ENCODE assay signal across 8 mouse cellular contexts in genomic region chr2:45112021-45112747, GRCm38 (mm10). TPM values are rescaled to one million over a fixed set of nuclear protein-coding genes. Genes with fewer than 3 reads are reported as not detected.
DNase-seq lines count a peak whose midpoint lies in the region; ATAC-seq and TF ChIP-seq lines count a peak whose summit lies in the region.

No protein-coding gene starts in this region.

- H3K27me3 ChIP-seq in CH12.LX (replicated peaks), result no peaks in the 10 kb centered on the region
- H3K27me3 ChIP-seq in heart, embryonic 13.5 days (replicated peaks), result no peaks in the 10 kb centered on the region
- H3K27me3 ChIP-seq in liver, embryonic 15.5 days, result peaks cover 14% of the 10 kb centered on the region
- 0 out of 2 replicates have a peak, but pooled peaks cover 7% of the 10 kb centered on the region for H3K27me3 ChIP-seq in stomach, embryonic 15.5 days (replicated peaks)

- H3K4me2 ChIP-seq in CH12.LX (ENCODE audit: insufficient read depth, low read depth, poor library complexity, severe bottlenecking), result peak overlapping the region; percentile 91; the same call in 1 of the 2 replicates
- peak overlapping the region; percentile 81 for H3K4me2 ChIP-seq in heart, embryonic 13.5 days
- peak overlapping the region; percentile 88 for H3K4me2 ChIP-seq in liver, embryonic 15.5 days
- H3K4me2 ChIP-seq in stomach, embryonic 15.5 days, result peak overlapping the region; percentile 44

- TF ChIP-seq CTCF in CH12.LX (conservative IDR thresholded peaks at IDR 0.05 in 1 of 2, IDR thresholded peaks at IDR 0.05 in 1 of 2; ENCODE audit: low read depth in 2 of 2, low read length in 2 of 2), result no peak

- peak overlapping the region; percentile 59; the same call in 1 of the 2 replicates for H3K27ac ChIP-seq in CH12.LX (ENCODE audit: insufficient read depth, low read depth)
- H3K27ac ChIP-seq in heart, embryonic 13.5 days (replicated peaks), result peak overlapping the region; percentile 98
- H3K27ac ChIP-seq in liver, embryonic 15.5 days (replicated peaks), result peak overlapping the region; percentile 91
- H3K27ac ChIP-seq in stomach, embryonic 15.5 days, result peak overlapping the region; percentile 90

- WGBS in heart, embryonic 13.5 days, result 11% methylated on average over 9 of the region's 9 CpGs
- WGBS in liver, embryonic 15.5 days (ENCODE audit: insufficient replicate concordance), result 1% methylated on average over 9 of the region's 9 CpGs
- WGBS in stomach, embryonic 15.5 days, result 5% methylated on average over 9 of the region's 9 CpGs

- H3K4me1 ChIP-seq in CH12.LX (ENCODE audit: control insufficient read depth in 1 of 2, insufficient read depth in 2 of 2), result peaks cover 0 to 33% of the 10 kb centered on the region in 2 experiments; a peak in 2 of 4 replicates
- H3K4me1 ChIP-seq in heart, embryonic 13.5 days, result peaks cover 35% of the 10 kb centered on the region
- H3K4me1 ChIP-seq in liver, embryonic 15.5 days (replicated peaks), result peaks cover 56% of the 10 kb centered on the region
- no peaks in the 10 kb centered on the region for H3K4me1 ChIP-seq in stomach, embryonic 15.5 days

- DNase-seq in heart, adult 11 months, result peak; percentile 90
- DNase-seq in heart, postnatal 36 days, result no peak
- DNase-seq in CH12.LX (ENCODE audit: extremely low read depth), result no peak
- no peak for DNase-seq in c-Kit-positive CD71-positive TER-119-positive erythroid progenitor cells, embryonic 14.5 days (ENCODE audit: low spot score)
- DNase-seq in urinary bladder, postnatal 14 days (ENCODE audit: low spot score), result no peak

- intact Hi-C loops in heart, postnatal 36 days (cut with DNase I), result loop anchor here (5.0 to 10.0 kb wide), 5 partner anchors 403 to 1543 kb away; no protein-coding TSS in a partner anchor

- in situ Hi-C loops in CH12.LX (cut with MboI; ENCODE audit: low pct_ligation_motif_present, low pct_unique_long_range_greater_than_20kb, low sequenced_read_pairs), result loop anchor here (25.0 kb wide), 2 partner anchors 650 to 1325 kb away; no protein-coding TSS in a partner anchor

- peaks cover 60% of the 10 kb centered on the region for H3K79me2 ChIP-seq in CH12.LX (replicated peaks; ENCODE audit: control insufficient read depth, extremely low read depth, insufficient read depth, poor library complexity, severe bottlenecking)

- H3K36me3 ChIP-seq in CH12.LX (replicated peaks in 1 of 2; ENCODE audit: control insufficient read depth in 1 of 2, insufficient read depth in 1 of 2, low read length in 1 of 2), result no peaks in the 10 kb centered on the region
- no peaks in the 10 kb centered on the region for H3K36me3 ChIP-seq in heart, embryonic 13.5 days
- no peaks in the 10 kb centered on the region for H3K36me3 ChIP-seq in liver, embryonic 15.5 days (replicated peaks)
- H3K36me3 ChIP-seq in stomach, embryonic 15.5 days, result no peaks in the 10 kb centered on the region

- H3K9me3 ChIP-seq in CH12.LX (replicated peaks; ENCODE audit: low read length), result no peaks in the 10 kb centered on the region
- H3K9me3 ChIP-seq in heart, embryonic 13.5 days, result no peaks in the 10 kb centered on the region
- H3K9me3 ChIP-seq in liver, embryonic 15.5 days (replicated peaks), result no peaks in the 10 kb centered on the region
- no peaks in the 10 kb centered on the region for H3K9me3 ChIP-seq in stomach, embryonic 15.5 days

- no peak for ATAC-seq in heart, embryonic 13.5 days (ENCODE audit: extremely low read depth, insufficient number of reproducible peaks, low FRiP score, low TSS enrichment)
- no peak for ATAC-seq in liver, embryonic 15.5 days (ENCODE audit: insufficient read depth)
- ATAC-seq in stomach, embryonic 15.5 days (ENCODE audit: insufficient read depth, low FRiP score, low read depth), result no peak

- TF ChIP-seq POLR2A in CH12.LX (IDR thresholded peaks at IDR 0.05; ENCODE audit: low read depth, low read length), result no peak

- dilution Hi-C loops in CH12.LX (cut with MboI; ENCODE audit: extremely low pct_ligation_motif_present, extremely low pct_unique_long_range_greater_than_20kb, low sequenced_read_pairs), result no loop called here

- peak overlapping the region; percentile 79 to 84 (median 79) for H3K4me3 ChIP-seq in CH12.LX (replicated peaks in 1 of 3; ENCODE audit: low read depth in 2 of 3, low read length in 2 of 3, poor library complexity in 1 of 3)
- peak overlapping the region; percentile 93 for H3K4me3 ChIP-seq in heart, embryonic 13.5 days
- peak overlapping the region; percentile 92 for H3K4me3 ChIP-seq in liver, embryonic 15.5 days (replicated peaks)
- H3K4me3 ChIP-seq in stomach, embryonic 15.5 days (replicated peaks), result peak overlapping the region; percentile 66

- no peak for TF ChIP-seq RAD21 in CH12.LX (IDR thresholded peaks at IDR 0.05; ENCODE audit: low read depth, low read length)

- TF ChIP-seq EP300 in CH12.LX (IDR thresholded peaks at IDR 0.05; ENCODE audit: low read length), result peak; percentile 77

- H3K9ac ChIP-seq in CH12.LX (ENCODE audit: insufficient read depth, low read depth), result peak overlapping the region; percentile 100
- H3K9ac ChIP-seq in heart, embryonic 13.5 days, result peak overlapping the region; percentile 100
- peak overlapping the region; percentile 98 for H3K9ac ChIP-seq in liver, embryonic 15.5 days
- H3K9ac ChIP-seq in stomach, embryonic 15.5 days, result peak overlapping the region; percentile 42

TF ChIP-seq in CH12.LX, 34 proteins besides CTCF, POLR2A, EP300 and RAD21:
- TF ChIP-seq MAZ (IDR thresholded peaks at IDR 0.05; ENCODE audit: low read depth, low read length), result no peak
- peak; percentile 77 for TF ChIP-seq IRF4 (IDR thresholded peaks at IDR 0.05; ENCODE audit: low read depth, low read length)
- TF ChIP-seq SIN3A (IDR thresholded peaks at IDR 0.05; ENCODE audit: low read length), result peak; percentile 74; the same call in 1 of the 2 replicates
- no peak; the same call in 1 of the 2 replicates for TF ChIP-seq ZNF384 (IDR thresholded peaks at IDR 0.05; ENCODE audit: low read depth, low read length)
- peak; percentile 55 for TF ChIP-seq BHLHE40 (IDR thresholded peaks at IDR 0.05; ENCODE audit: low read depth, low read length)
- peak; percentile 48; the same call in 1 of the 2 replicates for TF ChIP-seq ETS1 (conservative IDR thresholded peaks at IDR 0.05; ENCODE audit: low read depth, low read length)
- TF ChIP-seq E2F4 (IDR thresholded peaks at IDR 0.05; ENCODE audit: insufficient replicate concordance, low read depth, low read length), result no peak
- TF ChIP-seq CHD1 (IDR thresholded peaks at IDR 0.05; ENCODE audit: low read depth, low read length), result peak; percentile 79; the same call in 1 of the 2 replicates
- TF ChIP-seq MXI1 (IDR thresholded peaks at IDR 0.05; ENCODE audit: low read depth, low read length), result 0 out of 2 replicates have a peak, but pooled peaks have one; percentile 17
- TF ChIP-seq TCF12 (IDR thresholded peaks at IDR 0.05; ENCODE audit: low read depth, low read length), result 0 out of 2 replicates have a peak, but pooled peaks have one; percentile 6
- TF ChIP-seq UBTF (IDR thresholded peaks at IDR 0.05; ENCODE audit: low read depth, low read length), result 0 out of 2 replicates have a peak, but pooled peaks have one; percentile 8
TF ChIP-seq in CH12.LX: peak in this region for 8.

RNA-seq across cellular contexts. Expression of gene Zeb2, which starts 5.0 kb away (rescaled TPM):
- total RNA-seq in heart, postnatal 36 days (2021), result 10 to 100 TPM; 53.1 to 54.2 TPM
- total RNA-seq in CH12.LX (2012; rRNA removed) (20.6 and 25.8 TPM in 2 replicates), CH12.LX (2014; rRNA removed) (12.9 and 13.2 TPM in 2 replicates)
- 20.8 and 21.1 TPM in 2 replicates for polyA plus RNA-seq in CH12.LX (2012; ENCODE audit: insufficient read length, low read depth)
- 21.8 and 22.4 TPM in 2 replicates for polyA plus RNA-seq in heart, embryonic 13.5 days (2015; fragmentation: Nextera tagmentation; extraction: Ambion mirVana)
- polyA plus RNA-seq in liver, embryonic 15.5 days (2015; fragmentation: Nextera tagmentation; extraction: Ambion mirVana), result 11.2 and 12.1 TPM in 2 replicates
- polyA plus RNA-seq in stomach, embryonic 15.5 days (2015; fragmentation: Nextera tagmentation; extraction: Ambion mirVana), result 46.5 and 49.9 TPM in 2 replicates

Comparison
In these comparisons a context has a peak if more than half of its experiments do, and no peak if none do; other contexts are left out.
1. H3K9ac ChIP-seq: peak in every context shown above with its lines; median percentile 100 in CH12.LX; 100 in heart, embryonic 13.5 days; 98 in liver, embryonic 15.5 days; 42 in stomach, embryonic 15.5 days.